Mouse (Mus musculus): ENCODE data around the gene Syt8. TPM values are rescaled to one million over a fixed set of nuclear protein-coding genes. Genes with fewer than 3 reads are reported as not detected.

The Syt8 gene
- polyA plus RNA-seq, 1 experiment from 2014 or later, result 0.32 TPM

Other genes with a start within 250 kb of the Syt8 start
- gene Gm10153, start 244.5 kb upstream of the Syt8 start, polyA plus RNA-seq (2015; fragmentation: Nextera tagmentation; extraction: Ambion mirVana), result not detected in 2 replicates
- gene Krtap5-3, start 233.5 kb upstream of the Syt8 start, polyA plus RNA-seq (2015; fragmentation: Nextera tagmentation; extraction: Ambion mirVana), result not detected in 2 replicates
- gene Gm7579, start 223.0 kb upstream of the Syt8 start, polyA plus RNA-seq (2015; fragmentation: Nextera tagmentation; extraction: Ambion mirVana), result not detected in 2 replicates
- not detected in 2 replicates for gene Krtap5-5, start 204.9 kb upstream of the Syt8 start, polyA plus RNA-seq (2015; fragmentation: Nextera tagmentation; extraction: Ambion mirVana)
- not detected in 2 replicates for gene Gm40460, start 193.8 kb upstream of the Syt8 start, polyA plus RNA-seq (2015; fragmentation: Nextera tagmentation; extraction: Ambion mirVana)
- gene Gm2431, start 176.5 kb upstream of the Syt8 start, polyA plus RNA-seq (2015; fragmentation: Nextera tagmentation; extraction: Ambion mirVana), result not detected in 2 replicates
- not detected in 2 replicates for gene Gm4559, start 160.5 kb upstream of the Syt8 start, polyA plus RNA-seq (2015; fragmentation: Nextera tagmentation; extraction: Ambion mirVana)
- not detected in 2 replicates for gene Krtap5-1, start 137.7 kb upstream of the Syt8 start, polyA plus RNA-seq (2015; fragmentation: Nextera tagmentation; extraction: Ambion mirVana)
- 0.18 TPM in 1 of 2 replicates, not detected in the other for gene Krtap5-4, start 131.3 kb upstream of the Syt8 start, polyA plus RNA-seq (2015; fragmentation: Nextera tagmentation; extraction: Ambion mirVana)
- gene Ifitm10, start 61.1 kb upstream of the Syt8 start, polyA plus RNA-seq (2015; fragmentation: Nextera tagmentation; extraction: Ambion mirVana), result 4.8 and 4.9 TPM in 2 replicates
- gene Gm49369, start 52.2 kb upstream of the Syt8 start, polyA plus RNA-seq (2015; fragmentation: Nextera tagmentation; extraction: Ambion mirVana), result not detected in 2 replicates
- gene Ctsd, start 46.8 kb upstream of the Syt8 start, polyA plus RNA-seq (2015; fragmentation: Nextera tagmentation; extraction: Ambion mirVana), result 470 and 482 TPM in 2 replicates
- 14.1 and 27.0 TPM in 2 replicates for gene Tnni2, start 7.0 kb downstream of the Syt8 start, polyA plus RNA-seq (2015; fragmentation: Nextera tagmentation; extraction: Ambion mirVana)
- 73.5 and 83.5 TPM in 2 replicates for gene Lsp1, start 26.0 kb downstream of the Syt8 start, polyA plus RNA-seq (2015; fragmentation: Nextera tagmentation; extraction: Ambion mirVana)
- 5.3 and 17.1 TPM in 2 replicates for gene Tnnt3, start 64.0 kb downstream of the Syt8 start, polyA plus RNA-seq (2015; fragmentation: Nextera tagmentation; extraction: Ambion mirVana)
- 14.2 and 20.0 TPM in 2 replicates for gene Mrpl23, start 97.8 kb downstream of the Syt8 start, polyA plus RNA-seq (2015; fragmentation: Nextera tagmentation; extraction: Ambion mirVana)
- gene Igf2, start 232.0 kb downstream of the Syt8 start, polyA plus RNA-seq (2015; fragmentation: Nextera tagmentation; extraction: Ambion mirVana), result 914 and 1,144 TPM in 2 replicates
- 0.32 TPM in 1 of 2 replicates, not detected in the other for gene Gm49394, start 235.1 kb downstream of the Syt8 start, polyA plus RNA-seq (2015; fragmentation: Nextera tagmentation; extraction: Ambion mirVana)